ENCODE assay signal across 9 mouse cellular contexts in genomic region chr7:58788424-58789261, GRCm38 (mm10).
DNase-seq lines count a peak whose midpoint lies in the region; ATAC-seq and TF ChIP-seq lines count a peak whose summit lies in the region.
"Had no signal": no experiment of that assay in that cellular context is flagged by ENCODE, and none has a peak within 500 bp of the region (broad histone marks: within the 10 kb centered on the region; RNA-seq: fewer than 3 reads in every experiment).

No protein-coding gene starts in this region.

- CTCF ChIA-PET in Patski (lab: Charles Lee): interaction anchor here (0.9 to 1.7 kb wide), 5 partner anchors 11 to 102 kb away, joined by 3 to 6 read pairs (median 4); no protein-coding TSS in a partner anchor

- 0 out of 2 replicates have a peak overlapping the region, but pooled peaks have one; percentile 42 for H3K27ac ChIP-seq in forebrain, embryonic 12.5 days
- H3K27ac ChIP-seq in forebrain, embryonic 10.5 days: no peak overlapping the region
- peak overlapping the region; percentile 57 for H3K27ac ChIP-seq in heart, embryonic 11.5 days (ENCODE audit: low read depth, low read length)

- 56% methylated on average over 7 of the region's 7 CpGs for WGBS in forebrain, embryonic 12.5 days
- WGBS in forebrain, embryonic 10.5 days: 73% methylated on average over 7 of the region's 7 CpGs
- WGBS in heart, embryonic 11.5 days (ENCODE audit: insufficient replicate concordance): 38% methylated on average over 7 of the region's 7 CpGs

- intact Hi-C loops in left cerebral cortex, postnatal 10 days (cut with DNase I): no loop called here

- no peak overlapping the region for H3K9ac ChIP-seq in forebrain, embryonic 12.5 days
- H3K9ac ChIP-seq in heart, embryonic 11.5 days (ENCODE audit: low read depth, low read length): no peak overlapping the region

- H3K4me3 ChIP-seq in forebrain, embryonic 12.5 days (replicated peaks): no peak overlapping the region
- H3K4me3 ChIP-seq in forebrain, embryonic 10.5 days: no peak overlapping the region
- no peak overlapping the region for H3K4me3 ChIP-seq in heart, embryonic 11.5 days (ENCODE audit: low read depth, low read length)
- H3K4me3 ChIP-seq: megakaryocyte, embryonic 14.5 days had no signal

- TF ChIP-seq CTCF in Patski (IDR thresholded peaks at IDR 0.05): no peak

- peaks cover 20% of the 10 kb centered on the region for H3K4me1 ChIP-seq in forebrain, embryonic 12.5 days
- H3K4me1 ChIP-seq in forebrain, embryonic 10.5 days: peaks cover 15% of the 10 kb centered on the region
- peaks cover 14% of the 10 kb centered on the region for H3K4me1 ChIP-seq in heart, embryonic 11.5 days (ENCODE audit: control insufficient read depth, insufficient read depth, low read length)

- POLR2A ChIA-PET in Patski (lab: Charles Lee): no interaction called here

- in situ Hi-C loops in Patski (cut with MboI; ENCODE audit: low pct_unique_long_range_greater_than_20kb): no loop called here

- no peaks in the 10 kb centered on the region for H3K27me3 ChIP-seq in forebrain, embryonic 12.5 days
- H3K27me3 ChIP-seq in forebrain, embryonic 10.5 days (ENCODE audit: poor library complexity, severe bottlenecking): no peaks in the 10 kb centered on the region
- no peaks in the 10 kb centered on the region for H3K27me3 ChIP-seq in Patski
- H3K27me3 ChIP-seq in heart, embryonic 11.5 days (ENCODE audit: control insufficient read depth, insufficient read depth, low read length): no peaks in the 10 kb centered on the region
- H3K27me3 ChIP-seq: megakaryocyte, embryonic 14.5 days had no signal

- no peaks in the 10 kb centered on the region; the same call in 1 of the 2 replicates for H3K36me3 ChIP-seq in forebrain, embryonic 12.5 days (replicated peaks)
- peaks cover 4% of the 10 kb centered on the region; the same call in 1 of the 2 replicates for H3K36me3 ChIP-seq in forebrain, embryonic 10.5 days (replicated peaks)
- no peaks in the 10 kb centered on the region for H3K36me3 ChIP-seq in heart, embryonic 11.5 days (ENCODE audit: control insufficient read depth, insufficient read depth, low read length)

- H3K4me2 ChIP-seq in forebrain, embryonic 12.5 days: no peak overlapping the region
- peak overlapping the region; percentile 25; the same call in 1 of the 2 replicates for H3K4me2 ChIP-seq in heart, embryonic 11.5 days

- no peaks in the 10 kb centered on the region for H3K9me3 ChIP-seq in forebrain, embryonic 12.5 days
- no peaks in the 10 kb centered on the region for H3K9me3 ChIP-seq in forebrain, embryonic 10.5 days
- H3K9me3 ChIP-seq in heart, embryonic 11.5 days (replicated peaks; ENCODE audit: control insufficient read depth, low read length): no peaks in the 10 kb centered on the region
- H3K9me3 ChIP-seq: megakaryocyte, embryonic 14.5 days had no signal

- no peak for ATAC-seq in forebrain, embryonic 12.5 days (ENCODE audit: low FRiP score)
- ATAC-seq in Patski: peak; percentile 19
- ATAC-seq in heart, embryonic 11.5 days (replicated peaks; ENCODE audit: insufficient number of reproducible peaks, low FRiP score, low TSS enrichment): no peak; the same call in 1 of the 2 replicates

- no peak for DNase-seq in forebrain, embryonic 10.5 days (ENCODE audit: extremely low spot score, low spot score)
- no peak for DNase-seq in Patski (ENCODE audit: low read depth, low spot score)
- DNase-seq in lung, postnatal 10 days: peak; percentile 55
- DNase-seq in yolk sac, embryonic 10.5 days (ENCODE audit: low spot score): peak; percentile 17
- no peak for DNase-seq in left cerebral cortex, postnatal 10 days (ENCODE audit: extremely low spot score in 1 of 2, low spot score in 2 of 2)
- no peak for DNase-seq in cerebellum, postnatal 4 days (ENCODE audit: low spot score in 2 of 2)

Comparison
In these comparisons a context has a peak if more than half of its experiments do, and no peak if none do; other contexts are left out.
1. DNase-seq: peak in lung, postnatal 10 days (single experiment) and yolk sac, embryonic 10.5 days (single experiment); none in forebrain, embryonic 10.5 days (single experiment), Patski (single experiment), left cerebral cortex, postnatal 10 days (0 of 2) and cerebellum, postnatal 4 days (0 of 2).